Mouse (Mus musculus): ENCODE measurements around the gene Tle3.

The Tle3 gene

GRCm38 (mm10) chr9:61398160-61398559 is 26.0 kb downstream of the Tle3 start:
- DNase-seq = no peak

GRCm38 (mm10) chr9:61400132-61400531 is 28.0 kb downstream of the Tle3 start:
- DNase-seq = no peak

GRCm38 (mm10) chr9:61401664-61402063 is 29.5 kb downstream of the Tle3 start:
- no peak for DNase-seq

- no peak for DNase-seq
These were observed 30.1 kb downstream of the Tle3 start for GRCm38 (mm10) chr9:61402268-61402667.

GRCm38 (mm10) chr9:61402716-61403115 is 30.6 kb downstream of the Tle3 start:
- DNase-seq = no peak

- DNase-seq = no peak
These were observed 31.9 kb downstream of the Tle3 start for GRCm38 (mm10) chr9:61403866-61404614.

- no peak for DNase-seq
These were observed 32.4 kb downstream of the Tle3 start for GRCm38 (mm10) chr9:61404615-61404980.

- DNase-seq = no peak
These were observed 32.9 kb downstream of the Tle3 start for GRCm38 (mm10) chr9:61404998-61405621.

GRCm38 (mm10) chr9:61406343-61406742 is 34.2 kb downstream of the Tle3 start:
- DNase-seq = no peak

GRCm38 (mm10) chr9:61409046-61409445 is 36.9 kb downstream of the Tle3 start:
- no peak for DNase-seq

- DNase-seq = no peak
These were observed 41.7 kb downstream of the Tle3 start for GRCm38 (mm10) chr9:61413665-61414456.

- DNase-seq = no peak
These were observed 44.4 kb downstream of the Tle3 start for GRCm38 (mm10) chr9:61416571-61416970.

GRCm38 (mm10) chr9:61421626-61422025 is 49.5 kb downstream of the Tle3 start:
- no peak for DNase-seq

- DNase-seq = no peak
These were observed 52.1 kb downstream of the Tle3 start for GRCm38 (mm10) chr9:61424245-61424644.

GRCm38 (mm10) chr9:61426493-61426892 is 54.3 kb downstream of the Tle3 start:
- DNase-seq = no peak

GRCm38 (mm10) chr9:61427051-61427450 is 54.9 kb downstream of the Tle3 start:
- peak; percentile 81 for DNase-seq

- DNase-seq = no peak
These were observed 55.7 kb downstream of the Tle3 start for GRCm38 (mm10) chr9:61427901-61428300.

- DNase-seq = no peak
These were observed 59.7 kb downstream of the Tle3 start for GRCm38 (mm10) chr9:61431830-61432229.

- DNase-seq = no peak
These were observed 61.0 kb downstream of the Tle3 start for GRCm38 (mm10) chr9:61433206-61433605.

GRCm38 (mm10) chr9:61434062-61434461 is 61.9 kb downstream of the Tle3 start:
- no peak for DNase-seq

- peak; percentile 61 for DNase-seq
These were observed 63.2 kb downstream of the Tle3 start for GRCm38 (mm10) chr9:61435191-61435989.

- no peak for DNase-seq
These were observed 63.9 kb downstream of the Tle3 start for GRCm38 (mm10) chr9:61436104-61436503.

GRCm38 (mm10) chr9:61436761-61437160 is 64.6 kb downstream of the Tle3 start:
- DNase-seq = no peak

Measured in thymus, postnatal 14 days (tissue).